Mouse (Mus musculus) liver, embryonic 14.5 days (tissue): Measurements from ENCODE around the gene Dazap1. TPM values are rescaled to one million over a fixed set of nuclear protein-coding genes. Genes with fewer than 3 reads are reported as not detected.

ENCODE experiments used
- ATAC-seq: fragments of 200-750 bp; cut with Nextera tagmentation; 2 replicates; pipeline ENCODE4 v1.8.0; 2017; ENCODE audit warnings: moderate number of reproducible peaks, mild to moderate bottlenecking, moderate library complexity; ENCODE audit not compliant: insufficient read depth
- DNase-seq, 3 experiments: peaks; one replicate each; pipeline ENCODE4 v3.0.0-alpha.2; 2012 to 2013; ENCODE audit warnings: low read depth in 3 of 3, low spot score in 3 of 3
- H3K27ac ChIP-seq: fragments of 300-500 bp; sonication (generic); 2 replicates; pipeline ENCODE4 v1.5.1; 2014; ENCODE audit warnings: moderate library complexity, mild to moderate bottlenecking, control low read depth, inconsistent platforms
- H3K27me3 ChIP-seq: fragments of 300-500 bp; sonication (generic); 2 replicates; pipeline ENCODE4 v1.6.1; 2014; ENCODE audit warnings: mild to moderate bottlenecking, low read length, moderate library complexity; ENCODE audit not compliant: control insufficient read depth, insufficient read depth
- H3K36me3 ChIP-seq: fragments of 300-500 bp; sonication (generic); replicated peaks from 2 replicates; pipeline ENCODE4 v1.6.1; 2014; ENCODE audit warnings: low read depth; ENCODE audit not compliant: control insufficient read depth, insufficient read depth
- H3K4me1 ChIP-seq, 2 experiments: fragments of 200-500 bp in 1 of 2; fragments of 300-500 bp in 1 of 2; sonication (generic) in 1 of 2; replicated peaks; 2 replicates each; pipeline ENCODE4 v1.6.1; 2012 to 2014; ENCODE audit warnings: antibody characterized with exemption in 1 of 2, inconsistent platforms in 1 of 2, low read length in 1 of 2; ENCODE audit not compliant: control insufficient read depth in 2 of 2, insufficient read depth in 2 of 2
- H3K4me2 ChIP-seq: fragments of 300-500 bp; sonication (generic); 2 replicates; pipeline ENCODE4 v1.6.1; 2014; ENCODE audit warnings: low read depth, mild to moderate bottlenecking, control low read depth, moderate library complexity
- H3K4me3 ChIP-seq, 2 experiments: fragments of 200-500 bp in 1 of 2; fragments of 300-500 bp in 1 of 2; sonication (generic) in 1 of 2; 2 replicates each; pipeline ENCODE4 v1.5.1; 2012 to 2014; ENCODE audit warnings: low read depth in 2 of 2, low read length in 2 of 2, mild to moderate bottlenecking in 2 of 2, control low read depth in 1 of 2, inconsistent platforms in 1 of 2, moderate library complexity in 1 of 2; ENCODE audit not compliant: insufficient read depth in 1 of 2
- H3K9ac ChIP-seq: fragments of 300-500 bp; sonication (generic); replicated peaks from 2 replicates; pipeline ENCODE4 v1.6.1; 2014; ENCODE audit warnings: mild to moderate bottlenecking, control low read depth, moderate library complexity
- H3K9me3 ChIP-seq: fragments of 300-500 bp; sonication (generic); 2 replicates; pipeline ENCODE4 v1.6.1; 2016; ENCODE audit warnings: low read length, mixed read lengths; ENCODE audit not compliant: control insufficient read depth
- CTCF ChIP-seq: IDR thresholded peaks from 2 replicates; pipeline ENCODE4 v1.5.1; 2016; ENCODE audit warnings: antibody characterized with exemption, low read depth, control low read depth
- EP300 ChIP-seq: IDR thresholded peaks from 2 replicates; pipeline ENCODE4 v1.6.1; 2016; ENCODE audit warnings: antibody characterized with exemption, low read depth
- WGBS: fragments of 180-500 bp; shearing (Covaris S2); extraction: QIAGEN DNeasy Blood & Tissue Kit; methylation state at CpG from one replicate; pipeline ENCODE4 v1.1.7; 2014; ENCODE audit not compliant: insufficient replicate concordance; 5-methylcytosine and 5-hydroxymethylcytosine counted together
- polyA plus RNA-seq, 2 experiments: library from polyadenylated mRNA; depleted of rRNA in 1 of 2; stranded (reverse) in 1 of 2; unstranded in 1 of 2; fragments of >200 nt; fragmentation: Nextera tagmentation in 1 of 2; extraction: Ambion mirVana in 1 of 2; gene quantifications; 2 replicates each; pipeline versions ENCODE4 v1.2.1 to v1.2.3; 2012 to 2014

The Dazap1 gene
- polyA plus RNA-seq, 2 experiments, result 20.4 to 75.9 TPM

GRCm38 (mm10) chr10:80236145-80236825 is 25.0 kb upstream of the Dazap1 start:
- Histone ChIP-seq H3K36me3 (peaks cover 46% of the 10 kb centered on the region), H3K27ac (no peak overlapping the region), H3K4me3 (no peak overlapping the region), H3K4me2 (no peak overlapping the region), H3K27me3 (no peaks in the 10 kb centered on the region), H3K9me3 (no peaks in the 10 kb centered on the region), H3K9ac (no peak overlapping the region), H3K4me1 (no peaks in the 10 kb centered on the region)
- TF ChIP-seq CTCF (no peak), EP300 (no peak)
- DNase-seq (no peak), ATAC-seq (no peak)
- 84% methylated on average over 13 of the region's 13 CpGs for WGBS

GRCm38 (mm10) chr10:80237020-80237419 is 24.3 kb upstream of the Dazap1 start:
- DNase-seq, result no peak
- 72% methylated on average over 4 of the region's 4 CpGs for WGBS
- no peak for TF ChIP-seq EP300
- TF ChIP-seq CTCF, result no peak
- Histone ChIP-seq H3K27ac (no peak overlapping the region), H3K4me1 (no peaks in the 10 kb centered on the region), H3K9ac (no peak overlapping the region), H3K4me3 (no peak overlapping the region), H3K4me2 (no peak overlapping the region), H3K36me3 (peaks cover 50% of the 10 kb centered on the region), H3K9me3 (no peaks in the 10 kb centered on the region), H3K27me3 (no peaks in the 10 kb centered on the region)
- ATAC-seq, result no peak

- Histone ChIP-seq H3K4me2 (no peak overlapping the region), H3K27me3 (no peaks in the 10 kb centered on the region)
- no peak for ATAC-seq
Observed at GRCm38 (mm10) chr10:80238306-80238705, 23.0 kb upstream of the Dazap1 start.

GRCm38 (mm10) chr10:80239791-80240190 is 21.5 kb upstream of the Dazap1 start:
- no peak overlapping the region for H3K4me2 ChIP-seq
- 78% methylated on average over 6 of the region's 6 CpGs for WGBS
- ATAC-seq (no peak), DNase-seq (no peak)
- H3K27ac ChIP-seq, result no peak overlapping the region
- no peak for TF ChIP-seq EP300
- no peak for TF ChIP-seq CTCF
- no peaks in the 10 kb centered on the region for H3K9me3 ChIP-seq
- H3K36me3 ChIP-seq, result peaks cover 45% of the 10 kb centered on the region
- no peaks in the 10 kb centered on the region for H3K4me1 ChIP-seq
- H3K27me3 ChIP-seq, result no peaks in the 10 kb centered on the region
- no peak overlapping the region for H3K4me3 ChIP-seq
- no peak overlapping the region for H3K9ac ChIP-seq

More at GRCm38 (mm10) chr10:80238306-80238705, 23.0 kb upstream of the Dazap1 start:
- TF ChIP-seq CTCF (no peak), EP300 (no peak)
- no peak for DNase-seq
- Histone ChIP-seq H3K9me3 (no peaks in the 10 kb centered on the region), H3K4me3 (no peak overlapping the region), H3K4me1 (no peaks in the 10 kb centered on the region), H3K36me3 (peaks cover 51% of the 10 kb centered on the region), H3K27ac (no peak overlapping the region), H3K9ac (no peak overlapping the region)
- 76% methylated on average over 3 of the region's 3 CpGs for WGBS

- 62% methylated on average over 9 of the region's 9 CpGs for WGBS
- ATAC-seq, result no peak
- H3K36me3 ChIP-seq, result peaks cover 37% of the 10 kb centered on the region
- H3K27me3 ChIP-seq, result no peaks in the 10 kb centered on the region
- H3K4me1 ChIP-seq, result peaks cover 5 to 8% of the 10 kb centered on the region in 2 experiments
- TF ChIP-seq EP300 (no peak), CTCF (no peak)
- no peak overlapping the region for H3K4me3 ChIP-seq
- H3K9me3 ChIP-seq, result no peaks in the 10 kb centered on the region
- no peak overlapping the region for H3K4me2 ChIP-seq
- no peak for DNase-seq
- H3K27ac ChIP-seq, result no peak overlapping the region
- no peak overlapping the region for H3K9ac ChIP-seq
Observed at GRCm38 (mm10) chr10:80242088-80242487, 19.2 kb upstream of the Dazap1 start.
